Mouse (Mus musculus) brown adipose tissue, adult 24 weeks (tissue): ENCODE measurements around the gene Prkg1. TPM values are rescaled to one million over a fixed set of nuclear protein-coding genes. Genes with fewer than 3 reads are reported as not detected.

ENCODE experiments used
- H3K27ac ChIP-seq: fragments of 200-500 bp; replicated peaks from 2 replicates; pipeline ENCODE4 v1.5.1; 2012; ENCODE audit warnings: low read depth, mild to moderate bottlenecking, low read length
- H3K4me1 ChIP-seq: fragments of 200-500 bp; 2 replicates; pipeline ENCODE4 v1.6.1; 2012; ENCODE audit warnings: low read length, mixed read lengths; ENCODE audit not compliant: control insufficient read depth, insufficient read depth, insufficient read length
- H3K4me3 ChIP-seq: fragments of 200-500 bp; 2 replicates; pipeline ENCODE4 v1.5.1; 2012; ENCODE audit warnings: low read depth, mild to moderate bottlenecking, low read length, moderate library complexity; ENCODE audit not compliant: insufficient read depth
- polyA plus RNA-seq: library from polyadenylated mRNA; stranded (reverse); fragments of >200 nt; gene quantifications from 2 replicates; pipeline ENCODE4 v1.2.4, GENCODE M21; 2012; ENCODE audit not compliant: missing spikeins, insufficient read depth, insufficient read length

Gene Prkg1
- polyA plus RNA-seq, 1 experiment: 1.3 TPM

- Histone ChIP-seq H3K4me3 (no peak overlapping the region), H3K27ac (no peak overlapping the region), H3K4me1 (no peaks in the 10 kb centered on the region)
These were observed 738.0 kb downstream of the Prkg1 start for GRCm38 (mm10) chr19:31026797-31027196.

GRCm38 (mm10) chr19:31011528-31012133, 753.2 kb downstream of the Prkg1 start:
- Histone ChIP-seq H3K27ac (no peak overlapping the region), H3K4me1 (no peaks in the 10 kb centered on the region), H3K4me3 (no peak overlapping the region)

GRCm38 (mm10) chr19:30998572-30998971, 766.3 kb downstream of the Prkg1 start:
- H3K4me3 ChIP-seq: no peak overlapping the region
- no peaks in the 10 kb centered on the region for H3K4me1 ChIP-seq
- H3K27ac ChIP-seq: no peak overlapping the region

GRCm38 (mm10) chr19:30990390-30990789, 774.4 kb downstream of the Prkg1 start:
- Histone ChIP-seq H3K4me3 (no peak overlapping the region), H3K27ac (no peak overlapping the region), H3K4me1 (no peaks in the 10 kb centered on the region)

- Histone ChIP-seq H3K4me3 (no peak overlapping the region), H3K27ac (no peak overlapping the region), H3K4me1 (no peaks in the 10 kb centered on the region)
These were observed 782.4 kb downstream of the Prkg1 start for GRCm38 (mm10) chr19:30982436-30982835.

DNA sequence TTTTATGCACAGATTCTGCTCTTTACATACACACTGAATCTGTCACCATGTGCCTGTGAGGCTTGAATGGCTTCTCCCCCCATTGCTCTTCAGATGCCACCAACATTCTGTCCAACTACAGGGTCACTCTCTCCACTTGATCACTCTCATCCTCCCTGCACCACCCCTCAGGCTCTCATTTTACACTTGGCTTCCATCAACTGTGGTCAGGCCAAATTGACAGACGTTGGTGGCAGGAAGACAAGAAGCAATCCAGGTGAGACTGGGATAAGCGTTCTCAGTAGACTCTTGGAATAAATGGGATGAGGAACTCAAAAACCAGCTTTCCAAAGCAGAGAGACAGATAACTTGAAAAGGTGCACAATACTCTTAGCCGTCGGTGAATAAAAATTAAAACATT, 786.7 kb downstream of the Prkg1 start:
- Histone ChIP-seq H3K27ac (no peak overlapping the region), H3K4me3 (no peak overlapping the region), H3K4me1 (no peaks in the 10 kb centered on the region)

GRCm38 (mm10) chr19:30950610-30951009, 814.2 kb downstream of the Prkg1 start:
- no peak overlapping the region for H3K4me3 ChIP-seq
- no peak overlapping the region for H3K27ac ChIP-seq
- no peaks in the 10 kb centered on the region for H3K4me1 ChIP-seq

- Histone ChIP-seq H3K4me3 (no peak overlapping the region), H3K27ac (no peak overlapping the region), H3K4me1 (no peaks in the 10 kb centered on the region)
These were observed 816.6 kb downstream of the Prkg1 start for GRCm38 (mm10) chr19:30948202-30948601.

- H3K27ac ChIP-seq: no peak overlapping the region
These were observed 822.4 kb downstream of the Prkg1 start for GRCm38 (mm10) chr19:30942369-30942992.

DNA sequence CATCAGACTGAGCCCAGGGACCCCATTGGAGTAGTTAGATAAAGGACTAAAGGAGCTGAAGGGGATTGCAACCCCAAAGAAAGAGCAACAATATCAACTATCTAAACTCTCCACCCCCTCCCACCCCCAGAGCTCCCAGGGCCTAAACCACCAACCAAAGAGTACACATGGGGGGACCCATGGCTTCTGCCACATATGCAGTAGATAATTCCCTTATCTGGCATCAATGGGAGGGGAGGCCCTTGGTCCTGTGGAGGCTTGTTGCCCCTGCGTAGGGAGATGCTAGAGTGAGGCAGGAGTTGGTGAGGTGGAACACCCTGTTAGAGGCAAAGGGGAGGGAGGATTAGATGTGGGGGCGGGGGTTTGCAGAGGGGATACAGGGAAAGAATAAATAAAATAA, 826.8 kb downstream of the Prkg1 start:
- no peaks in the 10 kb centered on the region for H3K4me1 ChIP-seq
- no peak overlapping the region for H3K27ac ChIP-seq
- H3K4me3 ChIP-seq: no peak overlapping the region

More at GRCm38 (mm10) chr19:30942369-30942992, 822.4 kb downstream of the Prkg1 start:
- Histone ChIP-seq H3K4me1 (no peaks in the 10 kb centered on the region), H3K4me3 (no peak overlapping the region)

DNA sequence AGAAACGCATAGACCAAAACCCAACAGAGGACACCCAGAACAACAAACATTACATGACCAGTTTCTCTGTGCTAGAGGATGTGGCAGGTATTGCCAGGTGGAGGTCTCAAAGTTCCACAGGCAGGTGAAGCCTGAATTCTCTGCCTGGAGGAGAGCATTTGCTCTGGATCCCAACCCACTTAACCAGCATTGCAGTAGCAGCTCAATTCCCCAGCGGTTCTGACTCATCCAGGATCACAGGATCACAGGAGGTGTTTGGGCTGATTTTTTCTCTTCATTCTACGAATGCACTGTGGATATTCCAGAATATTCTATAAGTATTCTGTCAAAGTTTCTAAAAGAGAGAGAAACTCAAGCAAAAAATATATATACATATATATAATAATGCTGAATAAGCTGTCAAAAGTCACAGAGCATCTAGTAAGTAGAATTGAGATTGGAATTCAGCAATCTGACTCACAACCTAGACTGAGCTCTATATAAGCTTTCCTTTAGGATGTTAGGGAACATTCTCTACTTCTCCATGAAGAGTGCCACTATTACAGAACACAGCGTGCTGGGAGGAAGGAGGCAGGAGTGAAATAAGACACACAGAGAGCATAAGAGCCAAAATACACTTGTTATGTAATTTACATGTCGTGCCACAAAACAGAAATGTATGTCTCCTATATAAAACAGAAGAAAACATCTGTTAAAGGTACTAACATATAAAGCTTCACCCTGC, 833.2 kb downstream of the Prkg1 start:
- H3K27ac ChIP-seq: no peak overlapping the region
- H3K4me3 ChIP-seq: no peak overlapping the region

DNA sequence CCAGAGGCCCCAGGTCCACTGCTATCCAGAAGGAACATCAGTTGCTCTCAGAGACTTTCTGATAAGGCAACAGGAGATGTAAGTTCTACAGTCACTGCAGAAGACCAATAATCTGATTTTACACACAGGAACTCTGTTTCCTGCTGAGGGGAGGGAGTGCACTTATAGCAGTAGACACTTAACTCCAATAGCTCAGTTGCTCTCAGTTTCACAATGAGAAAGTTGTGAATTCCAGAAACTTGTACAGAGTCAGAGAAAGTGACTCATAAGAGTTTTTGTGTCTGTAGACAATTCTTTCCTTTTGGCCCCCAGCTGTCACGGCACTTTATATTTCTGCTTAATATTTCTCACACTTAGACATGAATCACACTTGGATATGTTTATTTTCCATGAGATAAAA, 840.8 kb downstream of the Prkg1 start:
- Histone ChIP-seq H3K4me1 (no peaks in the 10 kb centered on the region), H3K27ac (no peak overlapping the region), H3K4me3 (no peak overlapping the region)

More for the DNA sequence above, 833.2 kb downstream of the Prkg1 start:
- no peaks in the 10 kb centered on the region for H3K4me1 ChIP-seq

- Histone ChIP-seq H3K4me3 (no peak overlapping the region), H3K4me1 (no peaks in the 10 kb centered on the region), H3K27ac (no peak overlapping the region)
These were observed 862.5 kb downstream of the Prkg1 start for GRCm38 (mm10) chr19:30902290-30902689.

DNA sequence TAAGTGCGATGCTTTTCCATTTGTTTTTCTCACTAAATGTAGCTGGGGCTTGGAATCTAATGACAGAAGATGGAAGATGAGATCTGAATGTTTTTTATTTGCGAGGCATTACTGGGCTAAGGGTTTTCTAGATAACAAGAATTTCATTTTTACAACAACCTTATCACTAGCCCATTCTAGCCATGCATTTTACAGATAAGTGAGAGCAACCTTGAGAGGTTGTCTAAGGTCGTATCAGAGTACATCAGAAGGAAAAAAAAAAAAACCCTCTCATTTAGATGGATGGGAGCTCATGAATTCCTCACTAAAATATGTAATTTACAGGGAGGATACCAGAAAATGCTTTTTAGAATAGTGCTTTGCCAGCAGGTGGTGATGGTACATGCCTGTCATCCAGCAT, 863.8 kb downstream of the Prkg1 start:
- Histone ChIP-seq H3K4me3 (no peak overlapping the region), H3K27ac (no peak overlapping the region)

GRCm38 (mm10) chr19:30890377-30890776, 874.5 kb downstream of the Prkg1 start:
- H3K4me1 ChIP-seq: no peaks in the 10 kb centered on the region
- H3K27ac ChIP-seq: no peak overlapping the region
- H3K4me3 ChIP-seq: no peak overlapping the region

More for the DNA sequence above, 863.8 kb downstream of the Prkg1 start:
- H3K4me1 ChIP-seq: no peaks in the 10 kb centered on the region

- H3K4me3 ChIP-seq: no peak overlapping the region
- no peaks in the 10 kb centered on the region for H3K4me1 ChIP-seq
- no peak overlapping the region for H3K27ac ChIP-seq
These were observed 875.0 kb downstream of the Prkg1 start for GRCm38 (mm10) chr19:30889851-30890250.
